Mouse (Mus musculus) olfactory bulb, adult 2 months (tissue): ENCODE data around the gene Gm14744.
"Not testable (repeated sequence)": the region's sequence is repeated elsewhere in the genome, so short reads cannot be mapped to it uniquely, and the experiment has no call there.

Source experiments
- CTCF ChIP-seq: fragments of 200-500 bp; IDR thresholded peaks from 2 replicates; pipeline ENCODE4 v1.5.1; 2012; ENCODE audit warnings: low read depth, mild to moderate bottlenecking, low read length, moderate library complexity; ENCODE audit not compliant: insufficient read depth
- POLR2A ChIP-seq: fragments of 200-500 bp; IDR thresholded peaks from 2 replicates; pipeline ENCODE4 v1.6.1; 2012; ENCODE audit warnings: mild to moderate bottlenecking, low read depth, low read length, moderate library complexity; ENCODE audit not compliant: insufficient read depth

GRCm38 (mm10) chrX:77864458-77864857 lies at the start of gene Gm14744:
- TF ChIP-seq POLR2A, CTCF: not testable (repeated sequence)
